Mouse (Mus musculus) left cerebral cortex, postnatal 25 days (tissue): ENCODE measurements at regions not wholly inside any gene's neighbourhood (a gene's known extent, or its start where the extent isn't known, plus 50 kb on each side); places are given as distances from the start of the nearest gene placed in this dataset.
"Not testable (repeated sequence)": the region's sequence is repeated elsewhere in the genome, so short reads cannot be mapped to it uniquely, and the experiment has no call there.

Experiments used
- DNase-seq, 2 experiments: peaks; one replicate each; pipeline ENCODE4 v3.0.0; 2022; ENCODE audit warnings: low spot score in 2 of 2, mixed read lengths in 1 of 2
- intact Hi-C: fragments of 180-260 bp; cut with DNase I; formaldehyde crosslinking; loops from one replicate; pipeline ENCODE4 v1.15.1; 2025

DNA sequence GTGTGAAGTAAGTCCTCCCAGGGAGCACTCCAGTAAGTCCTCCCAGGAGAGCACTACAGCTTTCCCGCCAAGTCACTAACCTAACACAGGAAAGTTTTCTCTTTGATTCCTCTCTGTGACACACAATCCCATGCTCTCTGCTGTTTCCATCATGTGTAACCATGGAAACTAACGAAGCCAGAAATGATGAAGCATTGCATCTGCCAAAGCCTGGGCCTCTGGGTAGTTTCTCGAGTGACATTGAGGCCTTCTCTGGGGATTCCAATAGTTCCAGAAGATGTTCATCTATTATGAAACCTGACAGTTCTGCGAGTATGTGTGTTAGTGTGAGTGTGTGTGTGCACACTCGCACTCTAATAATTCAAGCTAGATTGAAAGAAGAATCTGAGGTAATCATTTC lies 140.7 kb upstream of the Zfp637 start:
- intact Hi-C loops = no loop called here
- DNase-seq = no peak

DNA sequence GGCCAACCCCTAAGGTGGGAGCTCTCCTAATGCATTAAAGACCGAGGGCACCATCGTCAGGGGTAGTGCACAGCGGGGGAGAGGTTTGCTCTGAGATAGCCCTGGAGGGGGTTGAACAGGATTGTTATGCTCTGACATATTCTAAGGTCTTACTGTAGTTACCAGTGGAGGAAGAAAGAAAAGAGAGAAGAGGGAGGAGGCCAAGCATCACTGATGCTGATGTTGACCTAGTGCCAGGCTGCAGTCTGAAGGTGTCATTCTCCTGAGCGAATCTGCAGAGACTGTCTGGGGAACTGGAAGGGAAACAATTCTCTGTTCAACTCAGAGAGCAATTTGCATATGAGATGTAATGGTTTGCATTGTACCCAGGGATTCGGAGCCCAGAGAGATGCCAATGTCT lies 139.4 kb upstream of the Zfp637 start:
- intact Hi-C loops = no loop called here

DNA sequence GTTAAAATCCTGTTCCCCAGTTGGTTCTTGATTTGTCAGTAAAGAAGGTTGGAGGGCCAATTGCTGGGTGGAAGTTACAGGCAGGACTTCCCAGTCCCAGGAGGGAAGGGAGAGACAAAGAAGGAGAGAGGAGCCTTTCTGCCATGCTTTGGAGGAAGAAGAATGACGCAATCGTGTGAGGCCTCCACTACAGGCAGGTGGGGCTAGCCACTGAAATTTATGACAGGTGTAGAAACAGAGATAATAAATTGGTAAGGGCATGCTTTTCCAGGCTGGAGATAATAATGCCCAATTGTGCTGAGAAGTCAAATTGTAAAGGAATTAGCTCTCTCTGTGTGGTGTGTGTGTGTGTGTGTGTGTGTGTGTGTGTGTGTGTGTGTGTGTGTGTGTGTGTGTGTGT lies 135.0 kb upstream of the Zfp637 start:
- intact Hi-C loops = no loop called here
- DNase-seq = no peak

More for the DNA sequence above, 139.4 kb upstream of the Zfp637 start:
- DNase-seq = no peak

DNA sequence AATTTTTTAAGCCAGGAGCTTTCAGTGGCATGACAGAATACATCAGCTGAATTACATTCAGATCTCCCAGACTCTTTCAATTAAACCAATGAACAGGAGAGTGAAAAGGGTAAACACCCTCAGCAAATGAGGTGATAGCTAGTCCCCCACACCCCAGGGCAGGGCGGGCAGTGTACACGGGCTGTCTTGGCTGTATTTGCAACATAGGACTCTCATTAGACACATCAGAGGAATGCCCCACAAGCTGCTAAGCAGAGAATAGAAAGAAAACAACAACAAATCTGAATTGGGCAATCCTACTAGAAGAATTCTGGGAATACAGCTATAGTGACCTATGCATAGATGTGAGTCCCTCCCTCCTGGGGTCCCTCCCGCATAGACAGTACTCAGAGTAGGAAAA lies 131.8 kb upstream of the Zfp637 start:
- intact Hi-C loops = no loop called here
- no peak for DNase-seq

DNA sequence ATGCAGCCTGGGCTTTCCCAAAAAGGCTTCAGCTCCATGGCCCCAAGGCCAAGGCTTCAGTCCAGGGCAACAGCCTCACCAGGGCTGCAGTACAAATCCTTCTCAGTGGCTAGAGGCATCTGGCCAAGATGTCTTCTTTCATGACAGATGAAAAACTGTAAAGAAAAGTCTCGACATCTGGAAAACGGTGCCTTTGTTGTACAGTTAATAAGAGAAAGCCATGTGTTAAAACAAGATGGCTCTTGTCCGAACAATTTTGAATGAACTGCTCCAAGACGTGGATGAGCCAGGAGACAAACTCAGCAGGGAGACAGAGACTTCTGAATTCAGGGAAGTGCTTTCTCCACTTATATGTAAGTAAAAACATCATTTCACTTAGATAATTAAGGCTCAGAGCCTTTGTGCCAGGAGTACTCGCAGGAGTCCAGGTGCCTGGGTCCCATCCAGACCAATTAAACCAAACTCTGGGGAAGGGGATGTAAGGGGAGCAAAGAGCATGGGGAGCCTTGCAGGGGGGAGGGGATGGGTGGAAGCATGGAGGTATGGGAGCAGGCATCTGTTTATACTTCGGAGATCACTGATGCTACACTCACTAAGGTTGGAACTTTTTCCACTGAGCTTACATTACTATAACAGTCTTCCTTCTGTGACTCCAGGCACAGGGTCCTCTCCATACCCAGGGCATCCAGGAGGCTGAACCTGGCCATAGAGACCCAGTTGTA lies 125.8 kb upstream of the Zfp637 start:
- DNase-seq = no peak
- intact Hi-C loops = no loop called here

DNA sequence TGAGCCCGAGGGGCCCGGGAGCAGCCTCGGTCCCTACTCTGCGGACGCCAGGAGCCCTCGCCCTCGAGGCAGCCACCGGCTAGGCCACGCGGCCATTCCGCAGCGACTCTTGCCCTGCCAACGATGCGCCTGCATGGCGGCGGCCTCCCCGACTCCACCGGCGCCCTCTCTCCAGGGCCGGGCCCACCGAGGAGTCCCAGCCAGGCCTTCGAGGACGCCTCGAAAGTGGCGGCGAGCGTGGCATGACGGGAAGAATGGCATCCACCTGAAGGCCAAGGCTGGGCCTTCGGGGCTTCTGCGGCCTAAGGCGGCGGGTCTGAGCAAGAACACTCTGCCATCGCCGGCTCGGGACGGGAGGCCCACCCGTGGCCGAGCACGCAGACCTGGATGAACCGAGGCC lies 124.6 kb upstream of the Zfp637 start:
- intact Hi-C loops, DNase-seq: not testable (repeated sequence)

DNA sequence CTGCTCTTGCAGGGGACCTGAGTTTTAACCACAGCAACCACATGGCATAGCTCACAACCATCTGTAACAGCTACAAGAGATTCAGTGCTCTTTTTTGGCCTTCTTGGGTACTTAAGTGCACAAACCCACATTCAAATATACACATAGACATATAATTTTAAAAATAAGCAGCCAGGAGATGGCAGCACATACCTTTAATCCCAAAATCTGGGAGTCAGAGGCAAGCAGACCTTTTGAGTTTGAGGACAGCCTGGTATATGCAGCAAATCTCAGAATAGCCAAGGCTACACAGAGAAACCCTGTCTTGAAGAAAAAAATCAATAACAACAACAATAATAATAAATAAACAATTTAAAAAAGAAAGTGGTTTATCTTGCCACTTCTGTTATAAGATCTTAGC lies 88.6 kb upstream of the Zfp637 start:
- intact Hi-C loops, DNase-seq: not testable (repeated sequence)

DNA sequence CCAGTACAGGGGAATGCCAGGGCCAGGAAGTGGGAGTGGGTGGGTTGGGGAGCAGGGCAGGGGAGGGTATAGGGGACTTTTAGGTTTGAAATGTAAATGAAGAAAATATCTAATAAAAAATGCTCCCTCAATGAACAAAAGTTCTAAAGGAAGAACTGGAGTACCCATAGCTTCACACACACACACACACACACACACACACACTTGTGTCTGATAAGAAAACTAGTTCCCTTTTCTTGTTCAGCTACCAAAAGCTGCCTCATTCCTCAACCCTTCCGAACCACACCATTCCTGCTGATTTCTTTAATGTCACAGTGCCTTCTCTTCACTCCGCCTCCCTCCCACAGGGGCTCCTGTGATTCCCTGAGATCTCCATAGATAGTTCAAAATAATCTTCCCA lies 85.3 kb upstream of the Zfp637 start:
- intact Hi-C loops = not testable (repeated sequence)
- peak in 1 of 2 experiments; percentile 27 for DNase-seq

DNA sequence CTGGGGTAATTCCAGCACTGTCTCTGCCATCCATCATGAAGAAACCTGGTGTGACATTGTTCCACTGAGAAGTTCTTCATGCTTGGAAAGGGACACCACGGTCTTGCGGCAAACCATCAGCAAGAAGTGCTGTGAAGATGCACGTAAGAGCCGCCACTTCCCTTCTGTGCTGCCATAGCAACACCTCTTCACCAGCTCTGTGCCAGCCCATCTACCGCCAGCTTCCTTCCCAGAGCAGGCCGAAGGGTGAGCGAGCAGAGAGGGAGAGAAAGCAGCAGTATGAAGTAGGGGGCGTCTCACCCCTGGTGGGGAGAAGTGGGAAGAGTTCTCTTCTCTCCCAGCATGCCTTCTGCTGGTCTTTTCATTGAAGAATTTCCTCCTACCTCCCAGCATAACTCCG lies 84.8 kb upstream of the Zfp637 start:
- intact Hi-C loops = no loop called here
- peak in 1 of 2 experiments; percentile 36 for DNase-seq

DNA sequence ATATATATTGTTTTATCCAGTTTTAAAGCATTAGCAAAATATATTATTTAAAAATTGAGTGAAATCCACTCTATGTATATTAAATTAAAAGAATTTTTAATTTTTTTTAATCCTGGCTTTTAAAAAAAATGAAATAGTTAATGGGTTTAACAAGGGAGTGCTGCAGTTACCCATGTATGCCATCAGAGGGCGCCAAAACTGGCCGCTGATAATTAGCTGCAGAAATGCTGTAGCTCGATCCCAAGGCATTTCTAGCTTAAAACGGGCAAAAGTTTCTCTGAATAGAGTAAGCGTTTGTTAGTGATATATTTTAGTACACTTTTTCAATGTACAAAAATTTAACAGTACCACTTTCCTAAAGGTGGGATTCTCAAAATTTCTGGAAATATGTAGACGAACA lies 82.5 kb upstream of the Zfp637 start:
- intact Hi-C loops = loop anchor here (1.0 kb wide), 1 partner anchor 67 kb away; no protein-coding TSS in a partner anchor

DNA sequence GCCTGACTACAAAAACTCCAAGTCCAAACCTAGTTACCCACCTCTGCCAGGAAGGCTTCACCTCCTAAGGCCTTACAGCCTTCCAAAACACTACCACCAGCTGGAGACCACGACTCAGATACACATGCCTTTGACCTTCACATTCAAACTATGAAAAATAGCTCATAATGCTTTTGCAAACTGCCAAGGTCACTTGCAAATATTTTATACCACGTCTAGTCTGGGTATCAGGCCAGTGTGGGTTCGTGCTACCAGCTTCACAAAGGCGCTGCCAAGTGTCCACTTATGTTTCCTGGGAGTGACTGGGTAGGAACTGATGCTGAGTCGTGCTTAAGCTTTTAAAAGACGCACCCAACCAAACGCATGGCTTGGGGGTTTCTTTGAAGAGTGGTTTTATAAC lies 69.5 kb upstream of the Zfp637 start:
- DNase-seq = no peak
- intact Hi-C loops = no loop called here

More for the DNA sequence above, 82.5 kb upstream of the Zfp637 start:
- DNase-seq = peak; percentile 37 to 52

DNA sequence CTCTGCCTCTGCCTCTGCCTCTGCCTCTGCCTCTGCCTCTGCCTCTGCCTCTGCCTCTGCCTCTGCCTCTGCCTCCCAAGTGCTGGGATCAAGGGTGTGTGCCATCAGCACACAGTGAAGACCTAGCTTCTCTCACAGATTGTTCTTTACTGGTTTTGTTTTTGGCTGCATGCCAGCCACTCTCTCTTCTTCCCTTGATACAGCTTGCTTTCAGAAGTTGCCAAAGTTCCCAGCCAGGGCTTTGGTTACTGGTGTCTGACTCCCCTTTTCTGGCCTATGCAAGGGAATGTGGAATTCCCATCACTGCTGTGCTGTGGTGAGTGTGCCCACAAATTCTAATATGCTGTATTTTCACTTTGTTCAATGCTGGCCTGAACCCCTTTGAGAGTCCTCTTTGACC lies 68.6 kb upstream of the Zfp637 start:
- DNase-seq = no peak
- intact Hi-C loops = no loop called here

DNA sequence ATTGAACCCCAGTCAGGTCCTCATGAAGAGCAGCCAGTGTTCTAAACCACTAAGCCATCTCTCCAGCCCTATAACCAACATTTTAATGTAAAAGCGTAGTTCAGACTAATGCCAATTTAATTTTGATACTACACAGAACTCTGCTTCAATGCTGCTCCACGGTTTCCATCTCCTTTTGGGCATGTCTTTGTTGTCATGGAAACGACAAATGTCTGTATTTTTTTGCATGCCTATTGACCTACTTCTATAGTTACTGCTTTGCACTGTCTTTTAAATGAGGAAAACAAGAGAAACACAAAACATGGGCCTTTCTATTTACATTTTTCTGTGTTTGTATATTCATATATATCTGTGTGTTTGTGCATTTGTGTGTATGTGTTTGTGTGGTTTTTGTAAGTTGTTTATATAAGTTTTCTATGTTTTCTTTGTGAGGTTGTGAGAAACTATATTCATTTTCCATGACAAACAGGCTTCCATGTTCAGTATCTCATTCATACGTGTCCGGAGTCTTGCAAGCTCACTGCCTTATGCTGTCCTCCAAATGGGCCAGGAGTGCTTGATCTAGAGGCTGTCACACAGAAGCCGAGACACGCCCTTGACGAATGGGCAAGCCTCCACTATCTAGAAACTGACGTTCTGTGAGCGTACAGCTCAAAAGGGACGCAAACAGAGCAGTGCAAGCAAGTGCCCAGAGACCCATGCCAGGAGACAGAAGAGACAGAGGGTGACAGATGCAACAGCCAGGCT lies 65.5 kb upstream of the Zfp637 start:
- intact Hi-C loops = no loop called here
- peak in 1 of 2 experiments; percentile 50 for DNase-seq

DNA sequence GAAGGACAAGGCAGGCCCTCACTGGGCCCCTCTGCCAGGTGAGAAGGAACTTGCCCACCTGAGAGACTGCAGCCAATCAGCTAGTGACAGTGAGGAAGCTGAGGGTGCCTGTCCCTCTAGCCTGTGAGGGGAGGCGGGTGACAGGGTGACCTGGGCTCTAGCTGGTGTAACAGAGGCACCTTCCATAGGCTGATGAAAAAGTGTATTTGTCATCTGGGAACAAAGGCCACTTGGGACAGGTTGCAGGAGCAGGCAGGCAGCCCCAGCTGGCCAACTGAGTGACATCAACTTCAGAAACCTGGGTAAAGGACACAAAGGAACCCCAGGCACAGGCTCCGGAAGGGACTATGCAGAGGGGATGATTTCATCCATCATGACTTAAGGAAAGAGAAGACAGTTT lies 63.0 kb upstream of the Zfp637 start:
- intact Hi-C loops = no loop called here
- DNase-seq = no peak

DNA sequence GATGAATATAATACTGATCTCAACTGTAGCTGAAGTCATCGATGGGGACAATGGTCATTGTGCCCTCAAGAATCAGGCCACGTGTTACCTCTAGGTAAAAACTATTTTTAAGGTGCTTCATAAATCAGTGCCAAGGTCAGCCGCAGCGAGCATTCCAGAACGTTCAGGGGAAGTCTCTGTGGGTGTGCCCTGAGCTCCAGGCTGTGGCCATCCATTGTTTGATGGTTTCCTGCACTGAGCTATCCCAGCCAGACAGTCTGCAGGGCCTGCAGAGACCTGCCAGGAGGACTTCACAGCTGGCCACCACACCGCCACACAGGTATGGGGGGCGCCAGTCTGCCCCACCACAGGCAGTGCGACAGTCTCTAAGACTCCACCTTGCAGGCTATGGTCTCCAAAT lies 62.5 kb upstream of the Zfp637 start:
- intact Hi-C loops = no loop called here
- no peak for DNase-seq

DNA sequence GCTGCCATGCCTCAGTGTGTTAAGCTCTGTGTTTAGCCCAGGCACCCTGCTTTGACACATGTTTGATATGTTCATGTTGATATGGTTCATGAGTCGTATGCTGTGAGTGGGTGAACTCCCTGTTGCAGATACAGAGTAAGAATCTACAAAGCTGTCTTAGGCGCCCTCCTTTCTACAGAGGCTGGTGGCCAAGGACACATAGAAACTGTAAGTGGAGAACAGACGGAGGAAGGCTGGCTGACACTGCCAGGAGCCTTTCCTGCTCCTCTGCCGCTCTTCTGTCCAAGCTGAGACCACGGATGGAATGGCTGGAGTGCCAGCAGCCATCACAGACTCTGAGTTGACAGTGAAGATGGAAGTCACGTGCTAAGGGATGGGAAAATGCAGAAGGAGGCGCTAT lies 62.0 kb upstream of the Zfp637 start:
- no peak for DNase-seq
- intact Hi-C loops = no loop called here

DNA sequence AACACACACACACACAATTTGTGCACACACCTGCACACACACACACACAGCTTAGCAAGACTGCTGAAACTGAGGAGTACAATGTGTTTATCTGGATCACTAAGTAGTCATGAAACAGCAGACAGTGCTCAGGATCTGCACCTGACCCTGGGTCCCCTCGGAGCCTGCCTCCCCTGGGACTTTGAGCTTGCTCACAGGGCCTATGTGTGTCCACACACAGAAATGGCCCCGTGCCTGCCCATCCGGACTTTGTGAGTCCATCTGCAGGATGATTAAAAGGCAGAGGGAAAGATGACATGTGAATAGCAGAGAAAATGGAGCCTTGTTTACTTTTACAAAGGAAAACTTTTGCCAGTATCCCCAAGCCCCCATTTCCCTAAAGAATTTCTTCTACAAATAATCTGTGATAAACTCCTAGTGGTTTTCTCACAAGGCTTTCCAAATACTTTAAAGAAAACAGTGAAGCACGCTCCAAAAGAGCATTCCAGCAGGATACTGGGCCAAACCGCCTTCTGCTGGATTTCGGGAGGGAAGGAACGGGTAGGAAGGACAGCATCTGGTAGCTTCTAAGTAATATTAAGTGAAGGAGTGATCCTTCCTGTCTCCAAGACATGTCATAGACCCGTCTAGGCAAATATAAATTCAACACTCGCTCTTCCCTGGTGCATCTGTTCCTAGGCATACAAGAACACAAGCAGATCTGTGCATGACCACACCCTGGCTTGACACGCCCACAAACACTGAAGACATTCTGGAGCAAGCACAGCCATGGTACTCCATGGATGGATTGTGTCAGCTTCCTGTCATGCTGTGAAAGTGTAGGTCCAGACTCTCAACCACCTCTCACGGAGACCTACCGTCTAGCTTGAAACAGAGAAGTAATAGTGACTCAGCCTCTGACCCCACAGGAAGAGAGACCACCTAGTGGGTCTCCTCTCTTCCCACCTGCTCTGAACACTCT lies 52.1 kb upstream of the Zfp637 start:
- intact Hi-C loops = no loop called here
- DNase-seq = no peak

DNA sequence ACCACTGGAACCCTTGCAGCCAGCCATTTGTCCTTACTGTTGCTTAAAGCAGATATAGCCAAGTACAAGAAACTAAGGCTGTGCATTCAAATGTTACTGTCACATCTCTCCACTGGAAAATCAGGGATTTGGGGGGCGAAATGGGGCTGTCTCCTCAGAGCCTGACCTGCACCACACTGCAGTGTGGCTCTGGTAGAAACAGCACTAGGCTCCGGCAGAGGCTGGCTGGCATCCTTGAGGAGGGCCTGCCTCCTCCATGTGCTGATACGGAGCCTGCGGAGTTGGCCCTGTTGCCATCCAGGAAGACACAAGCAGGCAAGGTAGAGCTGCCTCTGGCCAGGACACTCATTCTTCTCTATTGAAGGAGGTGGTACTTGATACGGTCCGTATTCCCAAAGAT lies 50.4 kb upstream of the Zfp637 start:
- intact Hi-C loops = no loop called here
- DNase-seq = no peak
